Mouse (Mus musculus): Measurements from ENCODE around the gene Grb2. TPM values are rescaled to one million over a fixed set of nuclear protein-coding genes. Genes with fewer than 3 reads are reported as not detected.

Grb2 gene
- polyA plus RNA-seq, 1 experiment from 2014 or later = 52.5 TPM

GRCm38 (mm10) chr11:115697091-115697490 lies 11.3 kb downstream of the Grb2 start:
- no peaks in the 10 kb centered on the region for H3K9me3 ChIP-seq (ENCODE audit: control insufficient read depth, low read length)
- DNase-seq (ENCODE audit: low spot score) (no peak), ATAC-seq (ENCODE audit: insufficient number of reproducible peaks, low FRiP score, low TSS enrichment, low read depth) (no peak)
- no peak overlapping the region for H3K9ac ChIP-seq (ENCODE audit: low read length)
- H3K27ac ChIP-seq (replicated peaks; ENCODE audit: low read depth, low read length) = no peak overlapping the region
- 90% methylated on average over 2 of the region's 2 CpGs for WGBS
- peaks cover 12% of the 10 kb centered on the region for H3K4me1 ChIP-seq (ENCODE audit: control insufficient read depth, insufficient read depth, low read length)
- no peak overlapping the region for H3K4me3 ChIP-seq (ENCODE audit: low read depth, low read length)
- no peaks in the 10 kb centered on the region for H3K36me3 ChIP-seq (ENCODE audit: control insufficient read depth, insufficient read depth, low read length)
- H3K27me3 ChIP-seq (ENCODE audit: control insufficient read depth, insufficient read depth, low read length) = no peaks in the 10 kb centered on the region
- H3K4me2 ChIP-seq (ENCODE audit: low read depth, severe bottlenecking) = no peak overlapping the region

GRCm38 (mm10) chr11:115696471-115696870 lies 11.9 kb downstream of the Grb2 start:
- Histone ChIP-seq H3K36me3 (ENCODE audit: control insufficient read depth, insufficient read depth, low read length) (no peaks in the 10 kb centered on the region), H3K4me2 (ENCODE audit: low read depth, severe bottlenecking) (no peak overlapping the region), H3K9ac (ENCODE audit: low read length) (no peak overlapping the region), H3K4me3 (ENCODE audit: low read depth, low read length) (no peak overlapping the region), H3K27ac (replicated peaks; ENCODE audit: low read depth, low read length) (no peak overlapping the region), H3K27me3 (ENCODE audit: control insufficient read depth, insufficient read depth, low read length) (no peaks in the 10 kb centered on the region), H3K9me3 (ENCODE audit: control insufficient read depth, low read length) (no peaks in the 10 kb centered on the region), H3K4me1 (ENCODE audit: control insufficient read depth, insufficient read depth, low read length) (peaks cover 12% of the 10 kb centered on the region)
- DNase-seq (ENCODE audit: low spot score) = no peak
- no peak for ATAC-seq (ENCODE audit: insufficient number of reproducible peaks, low FRiP score, low TSS enrichment, low read depth)
- WGBS = 92% methylated on average over 4 of the region's 4 CpGs

GRCm38 (mm10) chr11:115693979-115694578 lies 14.3 kb downstream of the Grb2 start:
- Histone ChIP-seq H3K9ac (ENCODE audit: low read length) (no peak overlapping the region), H3K27ac (replicated peaks; ENCODE audit: low read depth, low read length) (no peak overlapping the region), H3K4me1 (ENCODE audit: control insufficient read depth, insufficient read depth, low read length) (no peaks in the 10 kb centered on the region), H3K9me3 (ENCODE audit: control insufficient read depth, low read length) (no peaks in the 10 kb centered on the region), H3K4me2 (ENCODE audit: low read depth, severe bottlenecking) (no peak overlapping the region), H3K27me3 (ENCODE audit: control insufficient read depth, insufficient read depth, low read length) (no peaks in the 10 kb centered on the region), H3K36me3 (ENCODE audit: control insufficient read depth, insufficient read depth, low read length) (no peaks in the 10 kb centered on the region), H3K4me3 (ENCODE audit: low read depth, low read length) (no peak overlapping the region)
- no peak for DNase-seq (ENCODE audit: low spot score)
- 90% methylated on average over 12 of the region's 12 CpGs for WGBS
- ATAC-seq (ENCODE audit: insufficient number of reproducible peaks, low FRiP score, low TSS enrichment, low read depth) = no peak

- Histone ChIP-seq H3K4me1 (ENCODE audit: control insufficient read depth, insufficient read depth, low read length) (no peaks in the 10 kb centered on the region), H3K4me2 (ENCODE audit: low read depth, severe bottlenecking) (no peak overlapping the region), H3K9ac (ENCODE audit: low read length) (no peak overlapping the region), H3K27me3 (ENCODE audit: control insufficient read depth, insufficient read depth, low read length) (no peaks in the 10 kb centered on the region), H3K4me3 (ENCODE audit: low read depth, low read length) (no peak overlapping the region), H3K9me3 (ENCODE audit: control insufficient read depth, low read length) (no peaks in the 10 kb centered on the region), H3K27ac (replicated peaks; ENCODE audit: low read depth, low read length) (no peak overlapping the region), H3K36me3 (ENCODE audit: control insufficient read depth, insufficient read depth, low read length) (no peaks in the 10 kb centered on the region; the same call in 1 of the 2 replicates)
- ATAC-seq (ENCODE audit: insufficient number of reproducible peaks, low FRiP score, low TSS enrichment, low read depth) = no peak
- no peak for DNase-seq (ENCODE audit: low spot score)
- WGBS = 77% methylated on average over 5 of the region's 5 CpGs
These were observed 15.6 kb downstream of the Grb2 start for GRCm38 (mm10) chr11:115692800-115693199.

- no peak for DNase-seq (ENCODE audit: low spot score)
- no peaks in the 10 kb centered on the region for H3K4me1 ChIP-seq (ENCODE audit: control insufficient read depth, insufficient read depth, low read length)
- no peak for ATAC-seq (ENCODE audit: insufficient number of reproducible peaks, low FRiP score, low TSS enrichment, low read depth)
- 97% methylated on average over 2 of the region's 2 CpGs for WGBS
- H3K9ac ChIP-seq (ENCODE audit: low read length) = no peak overlapping the region
- no peaks in the 10 kb centered on the region for H3K27me3 ChIP-seq (ENCODE audit: control insufficient read depth, insufficient read depth, low read length)
- H3K36me3 ChIP-seq (ENCODE audit: control insufficient read depth, insufficient read depth, low read length) = no peaks in the 10 kb centered on the region; the same call in 1 of the 2 replicates
- no peak overlapping the region for H3K27ac ChIP-seq (replicated peaks; ENCODE audit: low read depth, low read length)
- no peaks in the 10 kb centered on the region for H3K9me3 ChIP-seq (ENCODE audit: control insufficient read depth, low read length)
- no peak overlapping the region for H3K4me3 ChIP-seq (ENCODE audit: low read depth, low read length)
- H3K4me2 ChIP-seq (ENCODE audit: low read depth, severe bottlenecking) = no peak overlapping the region
These were observed 16.4 kb downstream of the Grb2 start for GRCm38 (mm10) chr11:115691976-115692375.

- H3K9ac ChIP-seq (ENCODE audit: low read length) = no peak overlapping the region
- no peak overlapping the region for H3K4me3 ChIP-seq (ENCODE audit: low read depth, low read length)
- DNase-seq (ENCODE audit: low spot score) (no peak), ATAC-seq (ENCODE audit: insufficient number of reproducible peaks, low FRiP score, low TSS enrichment, low read depth) (no peak)
- H3K9me3 ChIP-seq (ENCODE audit: control insufficient read depth, low read length) = no peaks in the 10 kb centered on the region
- no peaks in the 10 kb centered on the region for H3K4me1 ChIP-seq (ENCODE audit: control insufficient read depth, insufficient read depth, low read length)
- H3K27ac ChIP-seq (replicated peaks; ENCODE audit: low read depth, low read length) = no peak overlapping the region
- no peak overlapping the region for H3K4me2 ChIP-seq (ENCODE audit: low read depth, severe bottlenecking)
- H3K27me3 ChIP-seq (ENCODE audit: control insufficient read depth, insufficient read depth, low read length) = no peaks in the 10 kb centered on the region
- 93% methylated on average over 5 of the region's 5 CpGs for WGBS
- H3K36me3 ChIP-seq (ENCODE audit: control insufficient read depth, insufficient read depth, low read length) = no peaks in the 10 kb centered on the region; the same call in 1 of the 2 replicates
These were observed 16.9 kb downstream of the Grb2 start for GRCm38 (mm10) chr11:115691511-115691910.

GRCm38 (mm10) chr11:115691013-115691412 lies 17.4 kb downstream of the Grb2 start:
- 91% methylated on average over 5 of the region's 5 CpGs for WGBS
- no peak overlapping the region for H3K27ac ChIP-seq (replicated peaks; ENCODE audit: low read depth, low read length)

GRCm38 (mm10) chr11:115690356-115690755 lies 18.0 kb downstream of the Grb2 start:
- ATAC-seq (ENCODE audit: insufficient number of reproducible peaks, low FRiP score, low TSS enrichment, low read depth) = no peak
- WGBS = 93% methylated on average over 5 of the region's 5 CpGs
- no peak overlapping the region for H3K4me2 ChIP-seq (ENCODE audit: low read depth, severe bottlenecking)

More at GRCm38 (mm10) chr11:115691013-115691412, 17.4 kb downstream of the Grb2 start:
- Histone ChIP-seq H3K9ac (ENCODE audit: low read length) (no peak overlapping the region), H3K4me1 (ENCODE audit: control insufficient read depth, insufficient read depth, low read length) (no peaks in the 10 kb centered on the region), H3K27me3 (ENCODE audit: control insufficient read depth, insufficient read depth, low read length) (no peaks in the 10 kb centered on the region), H3K36me3 (ENCODE audit: control insufficient read depth, insufficient read depth, low read length) (no peaks in the 10 kb centered on the region; the same call in 1 of the 2 replicates), H3K4me3 (ENCODE audit: low read depth, low read length) (no peak overlapping the region), H3K4me2 (ENCODE audit: low read depth, severe bottlenecking) (no peak overlapping the region), H3K9me3 (ENCODE audit: control insufficient read depth, low read length) (no peaks in the 10 kb centered on the region)
- no peak for DNase-seq (ENCODE audit: low spot score)
- ATAC-seq (ENCODE audit: insufficient number of reproducible peaks, low FRiP score, low TSS enrichment, low read depth) = no peak

More at GRCm38 (mm10) chr11:115690356-115690755, 18.0 kb downstream of the Grb2 start:
- Histone ChIP-seq H3K27ac (replicated peaks; ENCODE audit: low read depth, low read length) (no peak overlapping the region), H3K4me3 (ENCODE audit: low read depth, low read length) (no peak overlapping the region), H3K4me1 (ENCODE audit: control insufficient read depth, insufficient read depth, low read length) (no peaks in the 10 kb centered on the region), H3K27me3 (ENCODE audit: control insufficient read depth, insufficient read depth, low read length) (no peaks in the 10 kb centered on the region), H3K9ac (ENCODE audit: low read length) (no peak overlapping the region), H3K36me3 (ENCODE audit: control insufficient read depth, insufficient read depth, low read length) (no peaks in the 10 kb centered on the region; the same call in 1 of the 2 replicates), H3K9me3 (ENCODE audit: control insufficient read depth, low read length) (no peaks in the 10 kb centered on the region)
- DNase-seq (ENCODE audit: low spot score) = no peak

Measured in limb, embryonic 11.5 days (tissue).